Mouse (Mus musculus) stomach, embryonic 15.5 days (tissue): ENCODE results near the gene Wasf3. TPM values are rescaled to one million over a fixed set of nuclear protein-coding genes. Genes with fewer than 3 reads are reported as not detected.
A peak's percentile ranks its signal among the peaks of the same experiment; 100 is the strongest.
"Not testable (repeated sequence)": the region's sequence is repeated elsewhere in the genome, so short reads cannot be mapped to it uniquely, and the experiment has no call there.

Experiments used
- ATAC-seq: fragments of 200-750 bp; cut with Nextera tagmentation; 2 replicates; pipeline ENCODE4 v1.8.0; 2017; ENCODE audit warnings: low read depth, moderate number of reproducible peaks, moderate TSS enrichment; ENCODE audit not compliant: insufficient read depth, low FRiP score
- H3K27ac ChIP-seq: fragments of 300-500 bp; sonication (generic); 2 replicates; pipeline ENCODE4 v1.5.1; 2015; ENCODE audit warnings: mild to moderate bottlenecking, inconsistent platforms
- H3K27me3 ChIP-seq: fragments of 300-500 bp; sonication (generic); replicated peaks from 2 replicates; pipeline ENCODE4 v1.6.1; 2015; ENCODE audit warnings: inconsistent platforms
- H3K36me3 ChIP-seq: fragments of 300-500 bp; sonication (generic); 2 replicates; pipeline ENCODE4 v1.6.1; 2015; ENCODE audit warnings: inconsistent platforms
- H3K4me1 ChIP-seq: fragments of 300-500 bp; sonication (generic); 2 replicates; pipeline ENCODE4 v1.6.1; 2015; ENCODE audit warnings: inconsistent platforms
- H3K4me2 ChIP-seq: fragments of 300-500 bp; sonication (generic); 2 replicates; pipeline ENCODE4 v1.6.1; 2015; ENCODE audit warnings: mild to moderate bottlenecking, inconsistent platforms
- H3K4me3 ChIP-seq: fragments of 300-500 bp; sonication (generic); replicated peaks from 2 replicates; pipeline ENCODE4 v1.5.1; 2015; ENCODE audit warnings: inconsistent platforms
- H3K9ac ChIP-seq: fragments of 300-500 bp; sonication (generic); 2 replicates; pipeline ENCODE4 v1.6.1; 2015; ENCODE audit warnings: inconsistent platforms
- H3K9me3 ChIP-seq: fragments of 300-500 bp; sonication (generic); 2 replicates; pipeline ENCODE4 v1.6.1; 2016; ENCODE audit warnings: inconsistent platforms
- WGBS: fragments of 180-500 bp; shearing (Covaris S2); methylation state at CpG from one replicate; pipeline ENCODE4 v1.1.7; 2015; 5-methylcytosine and 5-hydroxymethylcytosine counted together
- polyA plus RNA-seq: library from polyadenylated mRNA; unstranded; fragments of >200 nt; fragmentation: Nextera tagmentation; extraction: Ambion mirVana; gene quantifications from 2 replicates; pipeline ENCODE4 v1.2.1, GENCODE M21; 2015

Gene Wasf3
- polyA plus RNA-seq, 1 experiment from 2014 or later, result 1.8 TPM

- H3K4me3 ChIP-seq, result no peak overlapping the region
- WGBS, result 88% methylated on average over 8 of the region's 8 CpGs
- no peaks in the 10 kb centered on the region for H3K27me3 ChIP-seq
- H3K9me3 ChIP-seq, result no peaks in the 10 kb centered on the region
- H3K4me2 ChIP-seq, result no peak overlapping the region
- H3K9ac ChIP-seq, result no peak overlapping the region
- no peak for ATAC-seq
- no peak overlapping the region for H3K27ac ChIP-seq
- H3K36me3 ChIP-seq, result no peaks in the 10 kb centered on the region
- no peaks in the 10 kb centered on the region for H3K4me1 ChIP-seq
Measured at GRCm38 (mm10) chr5:146370794-146371193, 14.0 kb upstream of the Wasf3 start.

DNA sequence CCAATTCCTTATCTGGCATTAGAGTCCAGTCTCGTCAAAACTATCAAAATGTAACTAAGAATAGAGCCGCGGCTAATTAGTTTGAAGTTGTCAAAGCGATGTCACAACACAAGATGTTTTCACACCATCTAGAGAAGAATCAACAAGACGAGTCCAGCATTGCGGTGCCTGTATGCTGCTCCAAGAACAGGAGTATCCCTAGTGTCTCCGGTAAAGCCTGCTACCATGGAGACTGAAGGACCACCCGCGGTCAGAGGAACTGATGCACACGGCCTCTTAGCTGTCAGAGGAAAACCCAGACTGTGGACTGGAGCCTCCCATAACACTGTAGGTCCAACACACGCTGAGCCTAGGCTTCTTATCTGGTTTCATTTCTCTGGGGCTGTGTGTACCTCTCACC lies 11.5 kb upstream of the Wasf3 start:
- Histone ChIP-seq H3K4me1 (no peaks in the 10 kb centered on the region), H3K4me2 (no peak overlapping the region), H3K9me3 (no peaks in the 10 kb centered on the region), H3K27ac (no peak overlapping the region), H3K9ac (no peak overlapping the region), H3K36me3 (no peaks in the 10 kb centered on the region), H3K4me3 (no peak overlapping the region), H3K27me3 (no peaks in the 10 kb centered on the region)
- 80% methylated on average over 11 of the region's 11 CpGs for WGBS
- no peak for ATAC-seq

DNA sequence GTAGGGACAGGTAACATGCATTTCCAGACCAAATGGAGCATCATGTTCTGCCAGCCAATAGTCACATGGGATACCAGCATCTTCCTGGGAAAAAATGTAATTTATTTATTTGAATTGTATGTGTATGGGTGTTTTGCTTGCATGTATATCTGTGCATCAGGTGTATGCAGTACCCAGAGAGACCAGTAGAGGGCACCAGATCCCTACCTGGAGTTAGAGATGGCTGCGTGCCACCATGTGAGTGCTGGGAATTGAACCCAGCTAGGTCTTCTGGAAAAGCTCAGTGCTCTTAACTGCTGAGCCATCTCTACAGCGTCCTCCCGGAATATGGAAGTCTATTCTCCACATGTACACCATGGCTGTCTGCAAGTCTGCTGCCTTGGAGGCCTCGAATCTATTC lies 8.2 kb upstream of the Wasf3 start:
- ATAC-seq, result no peak
- H3K9ac ChIP-seq, result no peak overlapping the region
- WGBS, result 71% methylated on average over 4 of the region's 4 CpGs

DNA sequence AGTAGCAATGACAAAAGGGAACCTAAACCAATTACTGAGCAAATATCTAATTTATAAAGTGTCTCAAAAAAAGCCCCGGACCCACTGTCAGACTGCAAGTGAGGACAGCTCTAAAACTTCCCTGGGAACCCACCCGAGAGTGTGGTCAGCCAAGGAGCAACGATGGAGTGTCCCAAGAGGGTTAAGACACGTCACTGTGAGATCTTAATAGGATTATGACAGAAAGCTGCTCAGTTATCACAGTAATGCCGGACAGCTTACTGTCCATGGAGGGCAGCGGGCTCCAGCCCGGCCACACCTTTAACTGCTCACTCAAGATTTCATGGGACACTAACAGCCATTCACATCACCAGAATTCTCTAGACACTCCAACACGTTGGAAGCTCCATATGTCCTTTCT lies 4.7 kb upstream of the Wasf3 start:
- H3K36me3 ChIP-seq, result no peaks in the 10 kb centered on the region
- no peaks in the 10 kb centered on the region for H3K4me1 ChIP-seq
- H3K4me3 ChIP-seq, result no peak overlapping the region
- H3K9me3 ChIP-seq, result no peaks in the 10 kb centered on the region
- H3K4me2 ChIP-seq, result no peak overlapping the region
- ATAC-seq, result no peak
- no peak overlapping the region for H3K27ac ChIP-seq
- H3K9ac ChIP-seq, result no peak overlapping the region
- 77% methylated on average over 8 of the region's 8 CpGs for WGBS
- no peaks in the 10 kb centered on the region for H3K27me3 ChIP-seq

More for the DNA sequence above, 8.2 kb upstream of the Wasf3 start:
- no peaks in the 10 kb centered on the region for H3K4me1 ChIP-seq
- no peaks in the 10 kb centered on the region for H3K36me3 ChIP-seq
- H3K4me2 ChIP-seq, result no peak overlapping the region
- H3K27me3 ChIP-seq, result no peaks in the 10 kb centered on the region
- no peak overlapping the region for H3K4me3 ChIP-seq
- no peak overlapping the region for H3K27ac ChIP-seq
- no peaks in the 10 kb centered on the region for H3K9me3 ChIP-seq

DNA sequence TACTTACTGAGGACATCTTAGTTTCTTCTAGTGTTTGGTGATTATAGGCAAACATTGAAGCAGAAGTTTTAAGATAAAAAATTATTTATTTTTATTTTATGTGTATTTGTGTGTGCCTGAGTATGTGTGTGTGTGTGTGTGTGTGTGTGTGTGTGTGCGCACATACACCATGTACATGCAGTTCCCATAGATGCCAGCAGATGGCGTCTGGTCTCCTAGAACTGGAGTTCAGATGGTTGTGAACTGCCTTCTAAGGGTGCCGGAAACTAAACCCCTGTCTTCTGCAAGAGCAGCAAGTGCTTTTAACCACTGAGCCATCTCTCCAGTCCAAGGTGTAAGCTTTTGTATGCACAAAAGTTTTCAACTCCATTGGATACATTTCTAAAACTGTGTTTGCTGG lies 2.5 kb upstream of the Wasf3 start:
- no peak for ATAC-seq
- Histone ChIP-seq H3K27ac (no peak overlapping the region), H3K9me3 (no peaks in the 10 kb centered on the region), H3K4me3 (no peak overlapping the region), H3K4me2 (no peak overlapping the region), H3K9ac (no peak overlapping the region), H3K4me1 (0 out of 2 replicates have a peak, but pooled peaks cover 3% of the 10 kb centered on the region), H3K27me3 (no peaks in the 10 kb centered on the region), H3K36me3 (no peaks in the 10 kb centered on the region)
- WGBS, result 77% methylated on average over 3 of the region's 3 CpGs

DNA sequence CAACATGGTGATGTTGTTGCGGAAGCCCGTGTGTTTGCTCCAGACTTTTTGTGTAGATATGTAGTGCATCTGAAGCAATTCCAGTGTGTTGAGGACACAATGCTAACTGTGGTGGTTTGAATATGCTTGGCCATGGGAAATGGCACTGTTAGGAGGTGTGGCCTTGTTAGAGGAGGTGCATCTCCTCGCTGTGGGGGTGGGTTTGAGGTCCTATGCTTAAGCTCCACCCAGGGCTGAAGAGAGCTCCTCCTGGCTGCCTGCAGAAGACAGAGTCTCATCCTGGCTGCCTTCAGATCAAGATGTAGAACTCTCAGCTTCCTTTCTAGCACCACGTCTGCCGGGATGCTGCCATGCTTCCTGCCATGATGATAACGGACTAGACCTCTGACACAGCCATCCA lies 1.4 kb upstream of the Wasf3 start:
- Histone ChIP-seq H3K4me3 (no peak overlapping the region), H3K27me3 (no peaks in the 10 kb centered on the region), H3K4me2 (no peak overlapping the region), H3K36me3 (no peaks in the 10 kb centered on the region), H3K9me3 (no peaks in the 10 kb centered on the region), H3K4me1 (0 out of 2 replicates have a peak, but pooled peaks cover 3% of the 10 kb centered on the region), H3K9ac (no peak overlapping the region), H3K27ac (no peak overlapping the region)
- no peak for ATAC-seq
- 73% methylated on average over 6 of the region's 6 CpGs for WGBS

DNA sequence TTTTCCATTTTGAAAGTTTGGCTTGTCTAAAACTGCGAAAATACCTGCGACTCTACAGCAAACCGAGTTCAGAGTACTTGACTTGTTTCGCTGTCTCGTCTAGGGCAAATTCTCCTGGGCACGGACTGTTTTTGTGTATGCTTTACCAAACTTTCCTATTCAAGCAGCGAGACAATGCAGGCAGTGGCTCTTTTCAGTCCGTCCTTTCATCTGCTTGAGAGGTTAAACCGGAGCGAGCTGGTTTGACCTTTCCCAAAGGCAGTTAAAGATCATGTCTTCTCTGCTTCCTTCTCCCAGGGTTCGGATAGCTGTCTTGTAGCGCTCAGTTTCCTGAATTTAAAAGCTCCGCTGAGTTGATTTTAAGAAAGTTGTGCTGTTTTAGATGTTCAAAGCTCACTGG lies 1.2 kb downstream of the Wasf3 start:
- WGBS, result 24% methylated on average over 13 of the region's 13 CpGs
- no peak for ATAC-seq
- no peaks in the 10 kb centered on the region for H3K9me3 ChIP-seq
- no peak overlapping the region for H3K4me3 ChIP-seq
- H3K9ac ChIP-seq, result no peak overlapping the region
- no peaks in the 10 kb centered on the region for H3K27me3 ChIP-seq
- H3K4me1 ChIP-seq, result 0 out of 2 replicates have a peak, but pooled peaks cover 3% of the 10 kb centered on the region
- no peak overlapping the region for H3K27ac ChIP-seq
- H3K36me3 ChIP-seq, result no peaks in the 10 kb centered on the region
- H3K4me2 ChIP-seq, result peak overlapping the region; percentile 88

DNA sequence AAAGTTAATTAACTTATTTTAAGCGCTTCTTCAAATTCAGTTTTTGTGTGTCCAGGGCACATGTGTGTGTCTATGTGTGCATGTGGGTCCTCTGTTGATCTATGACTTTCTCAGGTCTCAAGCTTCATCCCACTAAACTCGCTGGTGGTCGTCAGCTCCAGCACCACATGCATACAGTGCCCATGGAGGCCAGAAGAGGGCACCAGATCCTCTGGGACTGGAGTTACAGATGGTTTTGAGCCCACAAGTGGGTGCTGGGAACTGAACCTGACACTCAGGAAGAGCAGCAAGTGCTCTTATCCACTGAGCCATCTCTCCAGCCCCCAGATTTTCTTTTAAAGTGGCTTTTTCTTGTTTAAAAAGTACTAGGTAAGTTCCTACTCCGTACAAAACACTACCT lies 2.1 kb downstream of the Wasf3 start:
- Histone ChIP-seq H3K27me3 (no peaks in the 10 kb centered on the region), H3K4me3 (no peak overlapping the region), H3K9ac (no peak overlapping the region), H3K4me1 (0 out of 2 replicates have a peak, but pooled peaks cover 3% of the 10 kb centered on the region), H3K36me3 (no peaks in the 10 kb centered on the region), H3K27ac (no peak overlapping the region), H3K9me3 (no peaks in the 10 kb centered on the region), H3K4me2 (no peak overlapping the region)
- ATAC-seq, result no peak
- 87% methylated on average over 4 of the region's 4 CpGs for WGBS

- Histone ChIP-seq H3K4me1 (no peaks in the 10 kb centered on the region), H3K4me2 (no peak overlapping the region), H3K9ac (no peak overlapping the region), H3K27me3 (no peaks in the 10 kb centered on the region), H3K36me3 (no peaks in the 10 kb centered on the region), H3K4me3 (no peak overlapping the region), H3K27ac (no peak overlapping the region), H3K9me3 (no peaks in the 10 kb centered on the region)
- no peak for ATAC-seq
- WGBS, result 87% methylated on average over 7 of the region's 7 CpGs
Measured at GRCm38 (mm10) chr5:146394563-146394962, 9.8 kb downstream of the Wasf3 start.

DNA sequence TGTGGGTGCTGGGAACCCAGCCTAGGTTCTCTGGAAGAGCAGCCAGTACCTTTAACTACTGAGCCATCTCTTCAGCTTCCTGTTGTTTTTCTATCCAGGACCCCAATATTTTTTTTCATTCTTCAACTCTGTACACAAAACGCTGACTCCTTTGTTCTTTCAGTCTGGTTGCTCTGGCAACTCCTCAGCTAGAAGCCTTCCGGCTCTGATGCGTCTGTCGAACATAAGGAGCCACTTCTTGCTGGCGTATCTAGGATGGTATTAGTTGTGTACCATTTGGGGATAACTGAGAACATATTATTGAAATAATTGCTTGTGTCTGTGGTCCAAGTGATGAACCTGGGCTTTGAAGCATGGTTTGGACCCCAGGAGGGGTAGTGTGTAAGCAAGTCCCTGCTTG lies 12.5 kb downstream of the Wasf3 start:
- Histone ChIP-seq H3K27ac (no peak overlapping the region), H3K4me2 (no peak overlapping the region), H3K36me3 (no peaks in the 10 kb centered on the region), H3K9me3 (no peaks in the 10 kb centered on the region), H3K4me1 (no peaks in the 10 kb centered on the region), H3K4me3 (no peak overlapping the region), H3K27me3 (no peaks in the 10 kb centered on the region), H3K9ac (no peak overlapping the region)
- no peak for ATAC-seq
- 77% methylated on average over 5 of the region's 5 CpGs for WGBS

- ATAC-seq, result no peak
- no peak overlapping the region for H3K27ac ChIP-seq
- WGBS, result 88% methylated on average over 7 of the region's 7 CpGs
- no peak overlapping the region for H3K4me2 ChIP-seq
- H3K4me1 ChIP-seq, result no peaks in the 10 kb centered on the region
- no peaks in the 10 kb centered on the region for H3K27me3 ChIP-seq
- no peak overlapping the region for H3K9ac ChIP-seq
- H3K36me3 ChIP-seq, result no peaks in the 10 kb centered on the region
- no peak overlapping the region for H3K4me3 ChIP-seq
- H3K9me3 ChIP-seq, result no peaks in the 10 kb centered on the region
Measured at GRCm38 (mm10) chr5:146398386-146399115, 13.8 kb downstream of the Wasf3 start.

GRCm38 (mm10) chr5:146401012-146401411 lies 16.2 kb downstream of the Wasf3 start:
- not testable (repeated sequence) for H3K4me1 ChIP-seq, H3K36me3 ChIP-seq, H3K9ac ChIP-seq, H3K4me2 ChIP-seq, ATAC-seq, H3K4me3 ChIP-seq, H3K27ac ChIP-seq, H3K27me3 ChIP-seq, H3K9me3 ChIP-seq
- WGBS, result 91% methylated on average over 6 of the region's 6 CpGs

- H3K4me2 ChIP-seq, result no peak overlapping the region
Measured at GRCm38 (mm10) chr5:146402311-146402710, 17.5 kb downstream of the Wasf3 start.

More at GRCm38 (mm10) chr5:146402311-146402710, 17.5 kb downstream of the Wasf3 start:
- no peak for ATAC-seq
- H3K4me1 ChIP-seq, result no peaks in the 10 kb centered on the region
- no peak overlapping the region for H3K27ac ChIP-seq
- 81% methylated on average over 11 of the region's 11 CpGs for WGBS
- H3K27me3 ChIP-seq, result no peaks in the 10 kb centered on the region
- no peaks in the 10 kb centered on the region for H3K36me3 ChIP-seq
- H3K9me3 ChIP-seq, result no peaks in the 10 kb centered on the region
- H3K9ac ChIP-seq, result no peak overlapping the region
- H3K4me3 ChIP-seq, result no peak overlapping the region
